Mouse (Mus musculus) kidney, postnatal 4 days (tissue): ENCODE results near the gene Tmem11.
"Not testable (repeated sequence)": the region's sequence is repeated elsewhere in the genome, so short reads cannot be mapped to it uniquely, and the experiment has no call there.

Source experiments
- DNase-seq, 2 experiments: peaks; one replicate each; pipeline ENCODE4 v3.0.0; 2021; ENCODE audit warnings: mixed read lengths in 2 of 2

Tmem11 gene

GRCm38 (mm10) chr11:60882386-60882785 is 3.3 kb upstream of the Tmem11 start:
- no peak for DNase-seq

GRCm38 (mm10) chr11:60880559-60880958 is 1.5 kb upstream of the Tmem11 start:
- DNase-seq = no peak

- DNase-seq = peak; percentile 58 to 76
These were observed 351 bp upstream of the Tmem11 start for GRCm38 (mm10) chr11:60879423-60879822.

GRCm38 (mm10) chr11:60878056-60878612 is 938 bp downstream of the Tmem11 start:
- DNase-seq = peak; percentile 75 to 84

- DNase-seq = no peak
These were observed 6.0 kb downstream of the Tmem11 start for GRCm38 (mm10) chr11:60873101-60873500.

GRCm38 (mm10) chr11:60871409-60871808 is 7.7 kb downstream of the Tmem11 start:
- DNase-seq = no peak

GRCm38 (mm10) chr11:60869471-60869870 is 9.6 kb downstream of the Tmem11 start:
- not testable (repeated sequence) for DNase-seq

GRCm38 (mm10) chr11:60867904-60868303 is 11.2 kb downstream of the Tmem11 start:
- DNase-seq = peak; percentile 44 to 52

- no peak for DNase-seq
These were observed 11.6 kb downstream of the Tmem11 start for GRCm38 (mm10) chr11:60867456-60867855.

GRCm38 (mm10) chr11:60866021-60866420 is 13.1 kb downstream of the Tmem11 start:
- peak in 1 of 2 experiments; percentile 42 for DNase-seq

GRCm38 (mm10) chr11:60864916-60865315 is 14.2 kb downstream of the Tmem11 start:
- no peak for DNase-seq

- no peak for DNase-seq
These were observed 14.9 kb downstream of the Tmem11 start for GRCm38 (mm10) chr11:60864166-60864565.

- no peak for DNase-seq
These were observed 15.9 kb downstream of the Tmem11 start for GRCm38 (mm10) chr11:60863196-60863595.

GRCm38 (mm10) chr11:60861993-60862392 is 17.1 kb downstream of the Tmem11 start:
- no peak for DNase-seq

GRCm38 (mm10) chr11:60856587-60856986 is 22.5 kb downstream of the Tmem11 start:
- no peak for DNase-seq

- DNase-seq = no peak
These were observed 33.7 kb downstream of the Tmem11 start for GRCm38 (mm10) chr11:60845415-60845814.

GRCm38 (mm10) chr11:60843412-60843811 is 35.7 kb downstream of the Tmem11 start:
- DNase-seq = no peak

- DNase-seq = no peak
These were observed 37.4 kb downstream of the Tmem11 start for GRCm38 (mm10) chr11:60841467-60842200.

- DNase-seq = peak in 1 of 2 experiments; percentile 8
These were observed 41.2 kb downstream of the Tmem11 start for GRCm38 (mm10) chr11:60837644-60838406.

GRCm38 (mm10) chr11:60836897-60837296 is 42.2 kb downstream of the Tmem11 start:
- DNase-seq = no peak

GRCm38 (mm10) chr11:60830433-60831052 is 48.5 kb downstream of the Tmem11 start, which contains the start of gene Dhrs7b:
Gene Dhrs7b, plus strand, starts transcription at chr11:60830631.
- DNase-seq = peak; percentile 79 to 88

GRCm38 (mm10) chr11:60828903-60829302 is 50.2 kb downstream of the Tmem11 start:
- DNase-seq = no peak
